Mouse (Mus musculus): Measurements from ENCODE around the gene Iffo2.

Gene Iffo2

DNA sequence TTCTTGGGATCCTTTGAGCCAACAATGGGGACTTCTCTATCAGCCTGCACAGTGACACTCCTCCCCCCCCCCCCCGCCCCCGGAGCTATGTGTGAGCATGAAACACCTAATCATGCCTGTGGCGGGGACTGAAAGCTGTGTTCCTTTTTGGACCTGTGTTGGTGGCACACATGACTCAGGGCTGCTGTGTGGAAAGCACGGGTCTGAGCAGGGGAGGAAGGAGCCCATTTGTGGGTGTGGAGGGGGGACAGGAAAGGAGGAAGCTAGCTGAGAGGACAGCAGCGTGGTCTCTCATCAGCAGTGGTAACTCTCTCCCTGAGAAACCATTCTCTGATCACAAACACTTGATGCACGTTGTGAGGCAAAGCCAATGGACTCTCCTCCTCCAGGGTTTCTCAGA is 110.4 kb downstream of the Iffo2 start:
- DNase-seq (ENCODE audit: low spot score in 2 of 2), result no peak

DNA sequence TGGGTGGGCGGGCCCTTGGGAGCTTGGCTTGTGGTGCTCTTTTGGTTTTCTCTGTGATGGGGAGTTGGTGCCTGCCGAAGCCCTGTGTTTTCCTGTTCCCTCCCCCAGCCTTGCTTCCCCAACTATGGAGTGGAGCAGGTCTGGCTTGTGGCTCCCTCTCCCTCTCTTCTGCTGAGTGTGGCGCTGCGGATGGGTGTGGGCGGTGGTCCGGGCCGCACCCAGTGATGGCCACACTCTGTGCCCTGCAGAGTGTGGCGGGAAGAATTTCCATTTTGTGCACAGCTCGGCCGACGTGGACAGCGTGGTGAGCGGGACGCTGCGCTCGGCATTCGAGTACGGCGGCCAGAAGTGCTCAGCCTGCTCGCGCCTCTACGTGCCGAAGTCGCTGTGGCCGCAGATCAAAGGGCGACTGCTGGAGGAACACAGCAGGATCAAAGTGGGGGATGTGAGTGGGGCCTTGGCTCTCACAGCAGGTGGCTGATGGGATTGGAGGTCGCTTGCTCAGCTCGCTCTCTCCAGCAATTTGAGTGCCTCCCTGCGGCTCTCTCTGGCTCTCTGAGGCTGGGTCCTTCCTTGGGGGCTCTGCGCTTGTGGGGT is 111.6 kb downstream of the Iffo2 start:
- no peak for DNase-seq (ENCODE audit: low spot score in 2 of 2)

DNA sequence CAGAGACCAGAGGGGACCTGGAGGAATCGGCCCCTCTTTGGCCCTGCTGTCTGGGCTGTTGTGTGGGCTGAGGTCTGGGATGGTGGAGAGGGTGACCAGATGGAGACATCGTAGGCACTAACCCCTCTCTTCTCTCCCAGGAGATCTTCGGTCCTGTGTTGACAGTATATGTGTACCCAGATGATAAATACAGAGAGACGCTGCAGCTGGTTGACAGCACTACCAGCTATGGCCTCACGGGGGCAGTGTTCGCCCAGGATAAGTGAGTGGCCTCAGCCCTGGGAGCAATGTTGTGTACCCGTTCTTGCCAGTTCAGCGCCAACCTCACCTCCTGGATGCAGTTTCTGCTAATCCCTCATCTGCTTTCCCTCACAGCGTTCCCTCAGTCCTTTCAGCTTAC is 113.6 kb downstream of the Iffo2 start:
- peak in 1 of 2 experiments; percentile 80 for DNase-seq (ENCODE audit: low spot score in 2 of 2)

DNA sequence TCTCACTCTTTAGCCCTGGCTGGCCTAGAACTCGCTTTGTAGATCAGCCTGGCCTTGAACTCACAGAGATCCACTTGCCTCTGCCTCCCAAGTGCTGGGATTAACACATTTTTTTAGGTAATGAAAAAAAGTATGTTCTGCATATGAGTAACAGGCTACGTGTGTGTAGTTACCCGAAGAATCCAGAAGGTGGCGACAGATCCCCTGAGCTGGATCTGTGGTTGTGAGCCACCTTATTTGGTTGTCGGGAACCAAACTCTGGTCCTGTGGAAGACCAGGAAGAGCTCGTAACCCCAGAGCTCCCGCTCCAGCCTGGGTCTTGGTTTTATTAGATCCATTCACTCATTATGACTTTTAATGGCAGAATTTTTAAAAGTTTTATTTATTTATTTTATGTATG is 116.6 kb downstream of the Iffo2 start:
- DNase-seq (ENCODE audit: low spot score in 2 of 2), result no peak

DNA sequence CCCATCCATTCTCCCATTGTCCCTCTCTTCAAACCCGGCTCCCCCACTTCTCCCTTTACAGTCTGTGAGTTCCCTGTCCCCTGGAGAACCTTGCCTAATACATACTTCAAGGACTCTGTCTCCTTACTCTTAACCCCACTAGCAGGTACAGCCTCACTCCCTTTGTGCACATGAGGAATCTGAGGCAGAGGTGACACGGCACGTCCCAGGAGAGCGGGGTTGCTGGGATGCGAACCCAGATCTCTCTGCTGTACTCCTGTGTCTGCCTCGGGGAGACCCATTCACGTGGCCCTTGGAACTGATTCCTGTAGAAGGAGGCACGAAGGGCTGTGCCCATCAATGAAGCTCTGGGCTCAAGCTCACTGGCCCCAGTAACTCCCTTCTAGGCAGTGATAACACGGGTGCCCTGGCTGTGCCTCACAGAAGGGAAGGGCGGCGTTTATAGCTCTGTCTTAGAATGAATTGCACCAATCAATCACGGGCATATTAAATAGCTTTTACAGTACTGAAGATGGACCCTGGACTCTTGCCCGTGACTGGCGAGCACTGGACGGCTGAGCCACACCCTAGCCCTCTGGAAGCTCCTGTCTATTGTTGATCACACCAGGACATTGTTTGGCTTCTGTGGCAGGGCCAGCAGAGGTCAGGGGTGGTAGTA is 119.9 kb downstream of the Iffo2 start:
- no peak for DNase-seq (ENCODE audit: low spot score in 2 of 2)

DNA sequence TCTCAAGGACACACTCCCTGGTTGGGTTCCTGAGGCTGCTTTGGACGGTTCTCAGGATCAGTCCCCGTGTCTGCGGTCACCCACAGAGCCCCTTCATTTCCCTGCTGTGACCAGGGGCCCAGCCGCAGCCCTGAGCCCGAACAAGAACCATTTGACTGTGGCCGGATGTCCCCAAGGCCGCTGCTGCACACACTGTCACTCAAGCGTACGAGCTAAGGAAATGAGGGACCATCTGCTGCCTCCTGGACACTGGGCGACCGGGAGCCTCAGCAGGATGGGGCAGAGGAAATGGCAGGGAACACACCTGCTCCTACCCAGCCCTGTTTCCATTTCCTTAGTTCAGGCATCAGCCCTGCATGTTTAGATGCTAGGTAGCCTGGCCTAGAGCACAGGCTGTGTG is 120.6 kb downstream of the Iffo2 start:
- no peak for DNase-seq (ENCODE audit: low spot score in 2 of 2)

DNA sequence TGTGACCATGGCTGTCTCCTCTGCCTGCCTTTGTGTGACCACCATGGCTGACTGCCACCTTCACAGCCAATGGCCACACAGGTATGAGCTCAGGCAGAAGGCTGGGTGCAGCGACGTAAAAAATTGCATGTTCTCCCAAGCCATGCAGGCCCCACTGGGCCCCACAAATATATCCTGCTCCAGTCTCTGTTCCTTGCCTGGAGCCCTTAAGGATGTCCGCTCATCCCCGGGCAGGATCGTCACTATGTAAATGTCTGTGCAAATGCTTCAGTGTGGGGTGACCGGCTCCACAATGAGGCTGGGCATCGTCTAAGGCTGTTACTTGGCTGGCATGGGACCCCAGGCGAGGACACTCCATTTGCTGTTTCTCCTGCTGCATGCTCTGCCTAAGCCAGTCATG is 122.9 kb downstream of the Iffo2 start, which contains the start of gene Tas1r2:
Tas1r2 (plus strand) TSS at position 301 of the 400 bp plus-strand sequence.
- DNase-seq (ENCODE audit: low spot score in 2 of 2), result no peak

DNA sequence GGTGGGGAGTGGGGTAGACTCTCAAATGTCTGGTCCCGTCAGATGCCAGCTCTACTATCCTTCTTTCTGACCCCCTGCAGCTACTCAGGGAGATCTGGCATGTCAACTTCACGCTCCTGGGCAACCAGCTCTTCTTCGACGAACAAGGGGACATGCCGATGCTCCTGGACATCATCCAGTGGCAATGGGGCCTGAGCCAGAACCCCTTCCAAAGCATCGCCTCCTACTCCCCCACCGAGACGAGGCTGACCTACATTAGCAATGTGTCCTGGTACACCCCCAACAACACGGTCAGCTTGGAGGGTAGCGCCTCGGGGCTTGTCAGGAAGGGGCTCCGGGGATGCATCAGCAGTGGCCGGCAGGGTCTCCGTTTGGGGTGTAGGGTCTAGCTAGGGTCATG is 131.5 kb downstream of the Iffo2 start:
- DNase-seq (ENCODE audit: low spot score in 2 of 2), result no peak

DNA sequence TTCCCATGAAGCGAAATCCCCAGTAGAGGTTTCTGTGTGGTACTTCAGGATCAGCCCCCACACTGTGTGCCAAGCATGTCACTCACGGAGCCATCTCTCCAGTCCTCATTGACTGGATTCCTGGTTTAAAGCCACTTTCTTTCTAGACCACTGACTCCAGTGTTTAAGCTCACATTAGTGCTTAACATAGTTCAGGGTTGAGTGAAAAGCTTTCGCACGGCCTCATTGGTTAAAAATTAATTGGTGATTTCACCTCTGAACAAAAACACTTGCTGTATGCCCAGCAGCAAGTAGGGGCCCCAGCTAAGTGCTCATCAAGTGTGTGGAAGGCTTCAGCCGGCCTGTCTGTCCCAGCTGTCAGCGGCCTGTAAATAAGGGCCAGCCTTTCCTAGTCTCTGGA is 137.3 kb downstream of the Iffo2 start:
- no peak for DNase-seq (ENCODE audit: low spot score in 2 of 2)

DNA sequence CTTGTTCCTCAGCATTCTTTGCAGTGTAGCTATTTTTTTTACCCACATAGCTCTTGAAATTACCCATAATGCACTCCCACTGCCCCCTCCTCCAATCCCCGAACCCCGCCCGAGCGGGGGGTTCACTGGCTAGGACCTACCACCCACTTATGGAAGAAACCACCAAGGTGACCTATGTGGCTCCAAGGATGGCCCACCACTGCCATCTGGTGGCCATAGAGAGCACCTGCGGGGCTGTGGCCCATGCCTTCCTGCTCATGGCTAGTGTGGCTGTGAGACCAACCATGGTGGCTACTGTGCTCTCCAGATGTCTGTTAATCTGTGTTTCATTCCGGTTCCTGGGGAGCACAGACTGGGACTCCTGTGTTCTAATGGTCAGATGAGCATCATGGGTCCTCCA is 139.5 kb downstream of the Iffo2 start:
- peak in 1 of 2 experiments; percentile 39 for DNase-seq (ENCODE audit: low spot score in 2 of 2)

Measured in left cerebral cortex, adult 9 months (tissue).